Mouse (Mus musculus) small intestine, adult 2 months (tissue): ENCODE results near the gene Mbd5.

Experiments used
- CTCF ChIP-seq: fragments of 200-500 bp; IDR thresholded peaks from 2 replicates; pipeline ENCODE4 v1.5.1; 2012; ENCODE audit warnings: low read depth, mild to moderate bottlenecking, control low read depth, inconsistent platforms, low read length, moderate library complexity, mixed read lengths; ENCODE audit not compliant: insufficient replicate concordance, insufficient read length; ENCODE audit errors: extremely low read depth
- POLR2A ChIP-seq: fragments of 200-500 bp; IDR thresholded peaks from 2 replicates; pipeline ENCODE4 v1.6.1; 2012; ENCODE audit warnings: low read depth, mild to moderate bottlenecking, control low read depth, inconsistent platforms, low read length, moderate library complexity

DNA sequence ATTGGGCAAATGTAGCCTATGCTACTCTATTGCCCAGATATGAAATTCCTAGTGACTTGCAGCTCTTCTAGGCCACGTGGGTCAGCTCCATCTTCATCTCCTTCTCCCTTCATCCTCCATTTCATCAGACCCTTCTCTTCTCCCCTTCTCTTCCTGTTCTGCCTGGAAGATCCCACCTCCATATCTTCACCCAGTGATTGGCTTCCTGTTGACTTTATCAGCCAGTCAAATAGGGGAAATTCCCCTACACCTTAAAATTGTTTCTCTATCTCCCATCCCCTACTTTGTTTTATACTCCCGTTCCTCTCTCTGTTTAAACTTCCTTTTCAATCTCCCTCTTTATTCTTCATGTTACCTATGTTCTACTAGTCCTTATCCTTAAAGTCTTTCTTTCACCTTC is 342.4 kb downstream of the Mbd5 start:
- TF ChIP-seq POLR2A (no peak), CTCF (no peak)
